ENCODE assay signal across 22 mouse cellular contexts in genomic region chr11:31699502-31699901, GRCm38 (mm10).
"Had no signal": no experiment of that assay in that cellular context is flagged by ENCODE, and none has a peak within 500 bp of the region (broad histone marks: within the 10 kb centered on the region; RNA-seq: fewer than 3 reads in every experiment).

No protein-coding gene starts in this region.

- DNase-seq: heart, adult 18-20 months; heart, postnatal 10 days; heart, postnatal 4 days; kidney, adult 18-20 months; kidney, adult 8-10 months; kidney, postnatal 10 days; kidney, postnatal 25 days; kidney, postnatal 4 days; liver had no signal

- H3K4me1 ChIP-seq: heart, embryonic 10.5 days; heart, embryonic 12.5 days; intestine, embryonic 15.5 days; limb, embryonic 10.5 days; limb, embryonic 12.5 days had no signal

- H3K36me3 ChIP-seq: heart, embryonic 10.5 days; heart, embryonic 12.5 days; hindbrain, embryonic 10.5 days; hindbrain, embryonic 12.5 days; intestine, embryonic 15.5 days; limb, embryonic 10.5 days; limb, embryonic 12.5 days had no signal

- H3K27me3 ChIP-seq: heart, embryonic 12.5 days; hindbrain, embryonic 12.5 days; intestine, embryonic 15.5 days; limb, embryonic 12.5 days had no signal

- H3K4me2 ChIP-seq: heart, embryonic 12.5 days; hindbrain, embryonic 12.5 days; hindbrain, embryonic 14.5 days; intestine, embryonic 15.5 days; limb, embryonic 12.5 days had no signal

- H3K9ac ChIP-seq: heart, embryonic 12.5 days; hindbrain, embryonic 12.5 days; hindbrain, embryonic 14.5 days; intestine, embryonic 15.5 days; limb, embryonic 12.5 days had no signal

- H3K4me3 ChIP-seq: heart, embryonic 10.5 days; heart, embryonic 12.5 days; hindbrain, embryonic 10.5 days; hindbrain, embryonic 12.5 days; intestine, embryonic 15.5 days; layer of hippocampus, adult 2 months; left cerebral cortex, adult 2 months; limb, embryonic 10.5 days; limb, embryonic 12.5 days had no signal

- H3K27ac ChIP-seq: heart, embryonic 10.5 days; hindbrain, embryonic 10.5 days; hindbrain, embryonic 12.5 days; hindbrain, embryonic 14.5 days; intestine, embryonic 15.5 days; layer of hippocampus, adult 2 months; left cerebral cortex, adult 2 months; limb, embryonic 10.5 days; limb, embryonic 12.5 days had no signal

- ATAC-seq: hindbrain, embryonic 16.5 days; inflammation-experienced regulatory T-cells, adult 6 months; intestine, embryonic 15.5 days; intestine, postnatal 0 days had no signal

- H3K9me3 ChIP-seq: heart, embryonic 10.5 days; heart, embryonic 12.5 days; hindbrain, embryonic 10.5 days; hindbrain, embryonic 12.5 days; intestine, embryonic 15.5 days; limb, embryonic 10.5 days; limb, embryonic 12.5 days had no signal
